Mouse (Mus musculus) c-Kit-positive CD71-negative TER-119-negative erythroid progenitor cells, embryonic 14.5 days (primary cell): ENCODE measurements at regions not wholly inside any gene's neighbourhood (a gene's known extent, or its start where the extent isn't known, plus 50 kb on each side); places are given as distances from the start of the nearest gene placed in this dataset.

Source experiments
- DNase-seq: peaks from one replicate; pipeline ENCODE4 v3.0.0-alpha.2; 2013; ENCODE audit warnings: low read depth

DNA sequence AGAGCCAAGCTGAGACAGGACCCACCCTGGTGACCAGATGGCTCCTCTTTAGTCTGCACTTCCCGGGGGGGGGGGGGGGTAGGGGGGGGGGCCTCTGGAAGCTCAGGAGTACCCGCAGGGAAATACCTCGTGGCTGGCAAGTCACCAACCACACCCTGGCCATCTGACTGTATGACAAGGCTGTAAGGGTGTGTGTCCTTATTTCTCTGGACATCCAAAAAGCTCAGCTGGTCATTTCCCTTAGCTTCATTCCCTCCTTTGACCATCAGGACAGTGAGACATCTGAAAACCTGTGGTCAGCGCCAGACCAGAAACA, 329.9 kb upstream of the Jarid2 start:
- DNase-seq: no peak

DNA sequence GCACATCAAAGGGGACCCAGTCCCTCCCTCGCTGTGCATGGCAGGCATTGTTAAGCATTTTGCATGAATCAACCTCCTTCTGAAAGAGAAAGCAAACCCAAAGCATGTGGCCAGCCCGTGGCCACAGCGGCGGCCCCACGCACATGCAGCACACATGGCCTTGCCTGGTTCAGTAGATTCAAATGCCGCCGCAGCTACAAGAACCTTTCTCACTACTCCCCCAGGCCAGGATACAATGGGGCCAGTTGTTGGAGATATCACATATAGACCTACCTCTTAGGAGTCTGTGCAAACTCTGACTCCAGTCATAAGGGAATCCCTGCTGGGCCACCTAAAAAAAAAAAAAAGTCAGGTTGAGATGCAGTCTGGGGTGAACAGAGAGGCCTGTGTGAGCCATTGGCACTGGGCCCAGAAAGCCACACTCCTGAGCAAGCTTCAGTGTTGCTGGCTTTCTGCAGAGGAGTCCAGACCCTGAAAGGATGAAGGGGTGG, 329.4 kb upstream of the Jarid2 start:
- DNase-seq: no peak

- no peak for DNase-seq
These were observed 325.2 kb upstream of the Jarid2 start for GRCm38 (mm10) chr13:44404010-44404575.

DNA sequence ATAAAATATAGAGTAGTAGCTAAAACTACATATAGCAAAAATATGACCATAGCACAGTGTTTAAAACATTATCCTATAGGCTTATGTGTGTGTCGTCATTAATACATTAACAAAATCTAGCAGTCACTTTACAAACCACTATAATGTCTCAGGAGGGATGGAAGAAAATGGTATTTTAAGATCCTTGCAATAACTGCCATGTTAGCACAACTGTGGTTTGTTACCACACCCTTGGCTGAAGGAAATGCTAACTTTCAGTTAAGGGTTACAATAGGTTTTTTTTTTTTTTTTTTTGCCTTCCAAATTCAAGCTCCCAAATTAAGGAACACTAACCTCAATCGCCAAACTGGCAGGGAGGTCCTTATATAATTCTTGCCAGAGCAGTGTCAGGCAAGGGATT, 322.0 kb upstream of the Jarid2 start:
- no peak for DNase-seq

GRCm38 (mm10) chr13:44408619-44408959, 320.7 kb upstream of the Jarid2 start:
- DNase-seq: no peak

DNA sequence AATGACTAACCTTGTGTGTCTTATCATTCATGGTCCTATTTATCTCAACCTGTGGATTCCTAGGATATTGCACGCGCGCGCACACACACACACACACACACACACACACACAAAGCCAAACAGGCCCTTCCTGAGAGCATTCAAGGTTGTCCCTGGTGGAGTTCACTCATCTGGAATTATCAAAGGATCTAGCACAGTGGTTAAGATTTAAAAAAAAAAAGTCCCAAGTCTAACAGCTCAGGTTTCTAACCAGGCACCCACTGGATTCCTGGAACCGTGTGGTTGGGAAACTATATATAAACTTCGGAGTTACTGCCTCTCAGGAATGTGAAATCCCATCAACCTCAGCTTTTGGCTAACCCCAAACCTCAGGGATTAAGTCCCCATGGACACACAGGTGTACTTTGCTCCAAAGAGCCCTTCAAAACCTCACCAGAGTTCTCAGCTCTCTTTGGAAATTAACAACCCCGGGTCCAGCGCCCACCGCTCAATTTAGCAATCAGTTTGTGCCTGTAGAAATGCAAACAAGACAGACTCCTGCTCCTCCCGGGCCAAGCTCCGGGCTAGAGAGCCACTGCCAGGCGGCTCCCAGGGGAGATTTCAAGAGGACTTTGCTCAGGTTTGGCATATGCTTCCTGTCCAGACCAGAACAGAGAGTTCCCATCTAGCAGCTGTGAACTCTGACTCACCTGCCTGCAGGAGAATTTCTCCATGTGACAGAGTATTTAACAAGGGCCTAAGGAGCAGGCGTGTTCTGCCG, 320.1 kb upstream of the Jarid2 start:
- DNase-seq: no peak

- no peak for DNase-seq
These were observed 319.6 kb upstream of the Jarid2 start for GRCm38 (mm10) chr13:44409720-44410047.

- DNase-seq: no peak
These were observed 317.3 kb upstream of the Jarid2 start for GRCm38 (mm10) chr13:44411781-44412496.

DNA sequence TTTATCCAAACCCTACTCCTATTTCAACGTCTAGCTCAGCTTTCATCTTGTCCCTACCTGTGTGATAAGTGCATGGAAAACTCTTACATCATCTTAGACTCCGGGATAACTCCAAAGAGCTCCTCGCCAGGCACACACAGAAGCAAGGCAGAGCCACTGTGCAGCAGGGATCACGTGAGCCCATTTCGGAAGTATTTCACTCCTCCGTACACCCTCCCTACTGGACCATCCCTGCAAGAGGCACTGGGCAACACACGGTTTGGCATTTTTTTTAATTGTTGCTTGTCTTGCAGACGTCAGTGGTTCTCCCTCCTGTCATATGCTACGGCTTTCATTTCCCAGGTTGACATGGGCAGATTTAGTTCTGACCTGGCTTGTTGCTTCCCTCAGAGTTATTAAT, 316.0 kb upstream of the Jarid2 start:
- no peak for DNase-seq

DNA sequence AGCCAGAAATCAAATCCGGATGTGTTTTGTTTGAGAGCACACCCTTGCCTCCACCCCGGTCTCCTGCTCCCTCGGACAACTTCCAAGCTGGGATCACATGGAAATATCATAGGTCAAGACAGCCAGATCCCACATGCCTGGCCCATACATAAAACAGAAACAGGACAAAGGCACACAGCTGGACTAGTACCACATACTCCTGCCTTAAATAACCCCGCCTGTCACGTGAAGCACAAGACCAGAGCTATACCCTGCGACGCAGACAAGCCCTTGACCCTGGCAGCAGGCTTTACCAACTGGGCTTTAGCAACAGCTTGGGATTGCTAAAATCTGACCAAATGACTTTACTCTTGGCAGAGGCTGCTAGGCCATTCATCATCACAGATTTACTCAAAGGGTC, 313.3 kb upstream of the Jarid2 start:
- no peak for DNase-seq

DNA sequence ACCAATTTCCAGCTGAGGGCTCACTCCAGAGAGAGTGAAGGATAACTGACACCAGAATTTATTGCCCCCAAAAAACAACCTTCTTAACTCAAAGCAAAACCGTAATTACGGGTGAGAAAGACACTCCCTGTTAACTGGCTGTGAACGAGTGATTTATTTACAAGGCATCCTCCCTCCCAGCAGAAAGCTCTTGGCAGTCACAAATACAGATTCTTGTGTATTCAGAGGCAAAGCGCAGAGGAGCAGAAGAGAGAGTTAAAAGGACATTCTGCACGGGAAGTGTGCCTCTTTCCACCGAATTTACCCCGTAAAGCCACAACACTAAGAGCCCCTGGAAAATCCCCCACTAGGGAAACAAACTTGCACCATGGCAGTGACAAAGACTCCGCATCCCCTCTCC, 312.3 kb upstream of the Jarid2 start:
- DNase-seq: no peak

DNA sequence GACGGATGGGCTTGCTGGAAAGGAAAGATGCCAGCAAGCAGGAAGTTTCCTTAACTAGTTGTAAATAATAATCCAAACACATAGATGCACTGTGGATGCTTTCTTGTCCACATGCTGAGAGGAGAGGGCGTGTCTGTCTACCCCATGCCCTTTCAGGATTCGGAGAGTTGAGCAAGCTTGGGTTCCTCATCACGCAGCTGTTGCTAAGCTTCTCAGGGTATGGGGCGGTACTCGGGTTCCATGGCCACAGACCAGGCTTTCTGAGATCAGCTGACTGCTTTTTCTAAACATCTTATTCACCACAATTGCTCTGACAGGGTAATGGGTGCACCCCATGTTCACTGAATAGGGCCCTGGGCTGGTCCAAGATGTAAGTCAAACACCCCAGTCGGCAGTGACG, 310.2 kb upstream of the Jarid2 start:
- no peak for DNase-seq

- no peak for DNase-seq
These were observed 309.6 kb upstream of the Jarid2 start for GRCm38 (mm10) chr13:44419472-44420226.

GRCm38 (mm10) chr13:44420227-44420592, 309.1 kb upstream of the Jarid2 start:
- no peak for DNase-seq

DNA sequence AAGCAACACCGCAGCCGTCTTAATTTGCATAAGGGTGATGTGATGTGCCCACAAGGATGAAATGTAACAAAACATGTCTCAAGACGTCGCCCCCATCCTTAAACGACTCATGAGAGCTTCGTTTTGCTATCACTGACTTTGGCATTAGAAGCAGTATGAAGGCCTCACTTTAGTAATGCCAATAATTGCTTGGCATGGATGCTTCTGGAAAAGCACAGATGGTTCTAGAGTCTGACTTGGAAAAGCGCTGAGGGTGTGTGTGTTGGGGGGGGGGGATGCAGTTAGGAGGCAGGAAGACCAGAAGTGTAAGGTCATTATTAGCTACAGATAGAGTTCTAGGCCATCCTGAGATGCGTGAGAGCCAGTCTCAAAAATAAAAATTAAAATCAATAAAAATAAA, 308.3 kb upstream of the Jarid2 start:
- DNase-seq: no peak

- DNase-seq: no peak
These were observed 307.8 kb upstream of the Jarid2 start for GRCm38 (mm10) chr13:44421426-44421825.

DNA sequence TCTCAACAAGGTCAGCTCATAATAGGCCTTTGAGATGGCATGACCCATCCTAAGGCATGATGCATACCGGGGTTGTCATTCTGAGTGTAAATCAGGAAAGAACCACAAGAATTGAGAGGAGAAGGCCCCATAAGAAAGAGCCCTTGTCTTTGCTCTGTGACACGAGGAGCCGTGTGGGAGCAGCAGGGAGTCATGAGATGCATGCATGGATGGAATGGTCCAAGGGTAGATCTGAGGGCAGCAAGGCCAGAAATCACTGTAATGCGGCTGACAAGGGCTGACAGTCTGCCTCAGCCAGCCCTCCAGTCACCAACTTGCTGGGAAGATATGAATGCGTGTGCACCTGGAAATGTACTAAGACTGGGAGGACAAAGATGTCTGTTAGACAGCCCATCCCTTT, 307.4 kb upstream of the Jarid2 start:
- no peak for DNase-seq

DNA sequence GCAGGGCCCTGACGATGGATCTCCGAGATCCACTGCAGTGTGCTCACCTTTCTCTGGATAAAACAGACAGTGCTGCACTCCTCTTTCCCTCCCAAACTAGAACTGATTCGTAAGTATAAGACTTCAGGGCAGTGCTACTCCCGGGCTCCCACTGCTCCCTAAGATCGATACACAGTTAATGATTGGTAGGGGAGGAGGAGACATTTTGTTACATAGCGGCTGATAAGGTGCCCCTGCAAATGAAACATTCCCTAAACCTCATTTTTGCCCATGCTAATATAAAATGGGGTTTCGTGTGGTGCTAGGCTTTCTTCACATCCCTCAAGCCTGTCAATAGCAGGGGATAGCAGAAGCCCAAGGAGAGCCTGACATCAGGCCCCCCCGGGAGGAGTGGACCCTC, 298.8 kb upstream of the Jarid2 start:
- DNase-seq: no peak

DNA sequence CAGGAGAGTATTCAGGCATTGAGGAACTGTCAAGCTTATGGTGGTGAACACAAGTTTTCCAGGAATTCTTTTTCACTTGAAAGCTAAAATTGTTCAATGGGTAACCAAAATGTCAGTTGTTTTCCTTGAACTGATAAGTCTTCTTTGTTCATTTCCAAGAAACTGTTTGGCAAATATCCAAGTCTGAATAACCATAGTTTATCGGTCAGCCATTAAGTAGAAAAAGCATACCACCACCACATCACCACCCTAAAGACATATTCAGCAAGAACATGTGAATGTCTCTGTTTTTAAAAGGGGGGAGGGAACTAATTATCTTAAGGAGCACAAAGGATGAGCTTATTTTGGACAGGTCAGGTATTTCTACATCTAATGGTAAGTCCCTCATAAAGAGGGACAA, 291.6 kb upstream of the Jarid2 start:
- no peak for DNase-seq

- no peak for DNase-seq
These were observed 288.2 kb upstream of the Jarid2 start for GRCm38 (mm10) chr13:44441061-44441460.

DNA sequence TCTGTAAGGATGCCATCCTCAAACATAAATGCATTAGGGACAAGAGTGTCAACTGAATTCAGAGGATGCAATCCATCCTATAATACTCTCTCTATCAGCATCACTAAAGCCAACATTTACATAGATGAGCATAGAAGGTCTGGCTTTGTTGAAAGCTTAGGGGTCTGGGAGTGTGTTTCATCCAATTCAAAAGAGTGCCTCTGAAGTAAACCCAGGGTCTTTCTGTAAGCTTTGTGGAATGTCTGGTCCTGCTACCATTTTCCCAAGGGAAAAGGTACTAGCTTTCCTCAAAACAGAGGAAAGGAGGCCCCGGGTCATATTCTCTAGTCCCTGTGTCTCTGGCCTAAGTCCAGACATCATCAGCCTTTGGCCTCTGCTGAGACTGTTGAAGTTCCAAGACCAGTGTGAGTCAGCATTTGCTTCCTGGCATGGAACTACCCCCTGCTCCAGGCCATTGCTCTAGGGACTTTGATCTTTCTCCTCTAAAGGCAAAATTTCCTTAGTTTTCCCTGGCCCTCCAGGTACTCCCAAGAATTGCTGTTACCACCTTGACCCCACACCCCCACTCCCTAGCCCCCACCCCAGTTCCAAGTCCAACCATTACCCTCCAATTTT, 280.0 kb upstream of the Jarid2 start:
- DNase-seq: no peak

GRCm38 (mm10) chr13:44451224-44451623, 278.1 kb upstream of the Jarid2 start:
- no peak for DNase-seq

- DNase-seq: no peak
These were observed 276.1 kb upstream of the Jarid2 start for GRCm38 (mm10) chr13:44453131-44453530.
